Mouse (Mus musculus) liver, postnatal 0 days (tissue): ENCODE measurements around the gene Sptssa.
A peak's percentile ranks its signal among the peaks of the same experiment; 100 is the strongest.

ENCODE experiments used
- CTCF ChIP-seq: sonication (generic); IDR thresholded peaks from 2 replicates; pipeline ENCODE4 v1.5.1; 2016; ENCODE audit warnings: antibody characterized with exemption, low read depth
- EP300 ChIP-seq: IDR thresholded peaks from 2 replicates; pipeline ENCODE4 v1.6.1; 2016; ENCODE audit warnings: antibody characterized with exemption, low read depth, mild to moderate bottlenecking

GRCm38 (mm10) chr12:54695511-54696241 lies 39.3 kb upstream of the Sptssa start, which contains the start of gene Eapp:
- TF ChIP-seq CTCF (peak; percentile 59), EP300 (0 out of 2 replicates have a peak, but pooled peaks have one; percentile 18)
